Mouse (Mus musculus): ENCODE measurements around the gene Cyp19a1.

The Cyp19a1 gene

DNA sequence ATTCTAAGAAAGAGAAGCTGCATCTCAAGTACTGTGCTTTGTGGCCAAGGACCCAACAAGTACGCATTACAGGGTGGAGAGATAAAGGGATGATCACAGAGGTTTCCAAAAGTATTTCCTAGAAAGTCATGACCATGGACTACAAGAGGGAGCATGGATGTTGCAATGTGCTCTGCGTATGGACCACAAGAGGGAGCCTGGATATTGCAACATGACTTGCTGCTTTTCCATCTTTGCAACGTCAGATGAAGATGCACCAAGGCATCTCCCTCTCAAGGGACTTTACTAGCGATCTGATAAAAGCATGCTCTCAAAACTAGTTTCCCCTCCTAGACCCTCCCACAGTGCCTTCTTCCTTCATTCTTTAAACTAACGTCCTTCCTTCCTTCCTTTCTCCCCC is 98.4 kb downstream of the Cyp19a1 start:
- DNase-seq (ENCODE audit: low spot score): no peak

DNA sequence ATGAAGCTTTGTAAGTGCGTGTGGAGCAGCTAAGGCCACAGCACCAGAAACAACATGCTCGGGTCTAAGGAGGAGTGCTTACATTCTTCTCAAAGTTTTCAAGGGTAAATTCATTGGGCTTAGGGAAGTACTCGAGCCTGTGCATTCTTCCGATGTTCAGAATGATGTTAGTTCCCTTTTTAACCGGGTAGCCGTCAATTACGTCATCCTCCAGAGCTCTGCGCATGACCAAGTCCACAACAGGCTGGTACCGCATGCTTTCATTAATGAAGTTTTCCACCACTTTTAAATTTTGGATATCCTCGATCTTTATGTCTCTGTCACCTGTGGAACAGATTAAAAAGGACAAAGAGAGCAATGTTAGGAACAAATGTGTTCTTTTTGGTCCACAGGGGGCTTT is 99.5 kb downstream of the Cyp19a1 start:
- DNase-seq (ENCODE audit: low spot score): no peak

DNA sequence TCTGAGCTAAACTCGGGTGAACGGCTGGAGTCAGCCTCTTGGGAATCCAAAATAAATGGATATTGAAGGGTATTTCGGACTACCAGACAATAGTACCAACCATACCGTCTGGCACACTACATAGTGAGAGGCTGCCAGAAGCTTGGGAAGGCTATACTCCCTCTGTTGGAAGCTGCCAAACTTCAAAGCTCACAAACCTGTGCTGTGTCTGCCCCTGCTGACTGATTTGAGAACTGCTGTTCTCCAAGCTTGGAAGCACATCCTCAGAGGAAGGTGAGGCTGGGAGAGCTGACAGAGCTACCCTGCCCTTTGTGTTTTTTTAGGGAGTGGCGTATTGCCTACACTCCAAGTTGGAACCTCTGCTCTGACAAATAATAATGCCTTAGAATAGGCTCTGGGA is 104.8 kb downstream of the Cyp19a1 start:
- DNase-seq (ENCODE audit: low spot score): no peak

DNA sequence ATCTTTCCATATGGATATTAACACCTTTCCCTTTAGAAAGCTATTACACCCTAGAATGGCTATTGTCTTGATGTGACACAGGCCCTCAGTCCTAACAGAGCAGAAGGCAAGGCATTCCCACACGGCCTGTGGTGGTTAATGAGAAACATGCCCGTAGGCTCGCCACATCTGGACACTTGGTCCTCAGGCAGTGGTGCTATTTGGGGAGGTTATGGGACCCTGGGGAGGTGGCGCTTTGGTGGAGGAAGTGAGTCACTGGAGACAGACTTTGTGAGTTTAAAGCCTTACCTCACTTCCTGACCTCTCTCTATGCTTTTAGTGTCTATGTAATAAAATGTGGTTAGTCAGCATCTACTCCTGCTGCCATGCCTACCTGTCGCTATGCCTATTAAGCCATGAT is 114.2 kb downstream of the Cyp19a1 start:
- no peak for DNase-seq (ENCODE audit: low spot score)

DNA sequence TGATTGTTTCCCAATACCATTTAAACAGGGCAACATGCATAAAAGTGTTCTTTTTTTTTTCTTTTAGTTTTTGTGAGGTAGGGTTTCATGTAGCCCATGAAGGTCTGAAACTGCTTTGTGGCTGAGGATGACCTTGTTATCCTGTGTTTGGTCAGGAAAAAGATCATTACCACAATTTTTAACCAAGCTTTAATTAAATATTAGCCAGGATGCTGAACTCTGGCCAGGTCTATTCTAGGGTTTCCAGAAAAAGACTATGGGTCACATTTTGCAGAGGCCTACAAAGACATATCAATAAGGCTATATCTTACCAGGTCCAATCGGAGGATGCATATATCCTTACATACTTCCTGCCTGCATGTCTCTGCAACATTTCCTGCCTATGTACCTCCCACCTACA is 128.7 kb downstream of the Cyp19a1 start:
- DNase-seq (ENCODE audit: low spot score): no peak
